Mouse (Mus musculus) lung, embryonic 14.5 days (tissue): Measurements from ENCODE around the gene Ubr3. TPM values are rescaled to one million over a fixed set of nuclear protein-coding genes. Genes with fewer than 3 reads are reported as not detected.
"Not testable (repeated sequence)": the region's sequence is repeated elsewhere in the genome, so short reads cannot be mapped to it uniquely, and the experiment has no call there.

Experiments
- ATAC-seq: fragments of 200-750 bp; cut with Nextera tagmentation; 2 replicates; pipeline ENCODE4 v1.8.0; 2017; ENCODE audit warnings: mild to moderate bottlenecking, moderate TSS enrichment, moderate library complexity; ENCODE audit not compliant: insufficient read depth
- DNase-seq: peaks from one replicate; pipeline ENCODE4 v3.0.0-alpha.2; 2015
- H3K27ac ChIP-seq: fragments of 300-500 bp; sonication (generic); 2 replicates; pipeline ENCODE4 v1.5.1; 2014; ENCODE audit warnings: low read depth, mild to moderate bottlenecking, moderate library complexity
- H3K27me3 ChIP-seq: fragments of 300-500 bp; sonication (generic); 2 replicates; pipeline ENCODE4 v1.6.1; 2014; ENCODE audit warnings: low read length, control low read depth; ENCODE audit not compliant: insufficient read depth
- H3K36me3 ChIP-seq: fragments of 300-500 bp; sonication (generic); 2 replicates; pipeline ENCODE4 v1.6.1; 2014; ENCODE audit warnings: control low read depth; ENCODE audit not compliant: insufficient read depth
- H3K4me1 ChIP-seq: fragments of 300-500 bp; sonication (generic); 2 replicates; pipeline ENCODE4 v1.6.1; 2014; ENCODE audit warnings: antibody characterized with exemption, control low read depth; ENCODE audit not compliant: insufficient read depth
- H3K4me2 ChIP-seq: fragments of 300-500 bp; sonication (generic); 2 replicates; pipeline ENCODE4 v1.6.1; 2014; ENCODE audit warnings: mild to moderate bottlenecking
- H3K4me3 ChIP-seq: fragments of 300-500 bp; sonication (generic); 2 replicates; pipeline ENCODE4 v1.5.1; 2014; ENCODE audit warnings: low read depth, low read length
- H3K9ac ChIP-seq: fragments of 300-500 bp; sonication (generic); 2 replicates; pipeline ENCODE4 v1.6.1; 2014
- H3K9me3 ChIP-seq: fragments of 300-500 bp; sonication (generic); 2 replicates; pipeline ENCODE4 v1.6.1; 2016; ENCODE audit warnings: low read depth, low read length, control low read depth
- CTCF ChIP-seq: IDR thresholded peaks from 2 replicates; pipeline ENCODE4 v1.5.1; 2016; ENCODE audit warnings: antibody characterized with exemption, low read depth
- WGBS: fragments of 180-500 bp; shearing (Covaris S2); extraction: QIAGEN DNeasy Blood & Tissue Kit; methylation state at CpG from one replicate; pipeline ENCODE4 v1.1.7; 2014; 5-methylcytosine and 5-hydroxymethylcytosine counted together
- polyA plus RNA-seq: library from polyadenylated mRNA; unstranded; fragments of >200 nt; fragmentation: Nextera tagmentation; extraction: Ambion mirVana; gene quantifications from 2 replicates; pipeline ENCODE4 v1.2.1, GENCODE M21; 2014

The Ubr3 gene
- polyA plus RNA-seq, 1 experiment from 2014 or later, result 19.5 TPM

DNA sequence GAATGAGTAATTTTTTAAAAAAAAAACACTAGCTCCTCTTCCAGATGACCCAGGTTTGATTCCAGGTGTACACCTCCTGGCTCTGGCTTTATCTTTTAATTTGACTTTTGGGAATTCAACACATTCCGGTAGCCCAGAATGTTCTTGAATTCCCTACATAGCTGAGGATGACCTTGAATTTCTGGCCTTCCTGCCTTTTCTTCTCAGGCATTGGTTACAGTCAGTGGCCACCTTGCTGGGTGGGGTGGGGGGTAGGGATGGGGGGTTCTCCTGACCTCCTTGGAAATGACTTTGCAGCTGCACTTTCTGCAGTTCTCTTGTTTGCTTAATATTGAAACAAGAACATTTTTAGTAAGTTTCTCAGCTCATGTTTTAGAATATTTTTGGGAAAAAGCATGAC, 3.9 kb upstream of the Ubr3 start:
- DNase-seq (no peak), ATAC-seq (no peak)
- WGBS, result 85% methylated on average over 1 of the region's 1 CpGs

GRCm38 (mm10) chr2:69893891-69894290, 3.2 kb upstream of the Ubr3 start:
- 65% methylated on average over 5 of the region's 5 CpGs for WGBS
- H3K4me3 ChIP-seq, result no peak overlapping the region
- no peaks in the 10 kb centered on the region for H3K9me3 ChIP-seq
- no peak overlapping the region for H3K27ac ChIP-seq
- no peak for ATAC-seq
- DNase-seq, result no peak
- H3K4me1 ChIP-seq, result no peaks in the 10 kb centered on the region
- no peaks in the 10 kb centered on the region for H3K27me3 ChIP-seq
- no peak overlapping the region for H3K4me2 ChIP-seq
- H3K36me3 ChIP-seq, result no peaks in the 10 kb centered on the region
- H3K9ac ChIP-seq, result no peak overlapping the region
- no peak for TF ChIP-seq CTCF

More for the DNA sequence above, 3.9 kb upstream of the Ubr3 start:
- H3K36me3 ChIP-seq, result no peaks in the 10 kb centered on the region
- no peak overlapping the region for H3K9ac ChIP-seq
- no peaks in the 10 kb centered on the region for H3K9me3 ChIP-seq
- H3K4me2 ChIP-seq, result no peak overlapping the region
- no peaks in the 10 kb centered on the region for H3K27me3 ChIP-seq
- no peaks in the 10 kb centered on the region for H3K4me1 ChIP-seq
- no peak overlapping the region for H3K4me3 ChIP-seq
- TF ChIP-seq CTCF, result no peak
- H3K27ac ChIP-seq, result no peak overlapping the region

- H3K9me3 ChIP-seq, result no peaks in the 10 kb centered on the region
- no peaks in the 10 kb centered on the region for H3K4me1 ChIP-seq
- no peak overlapping the region for H3K4me2 ChIP-seq
- no peak overlapping the region for H3K4me3 ChIP-seq
- ATAC-seq, result no peak
- no peaks in the 10 kb centered on the region for H3K27me3 ChIP-seq
- no peak overlapping the region for H3K27ac ChIP-seq
- no peak overlapping the region for H3K9ac ChIP-seq
- WGBS, result 55% methylated on average over 14 of the region's 14 CpGs
- TF ChIP-seq CTCF, result peak; percentile 35; the same call in 1 of the 2 replicates
- DNase-seq, result no peak
- no peaks in the 10 kb centered on the region for H3K36me3 ChIP-seq
Observed at GRCm38 (mm10) chr2:69895502-69896223, 1.4 kb upstream of the Ubr3 start.

GRCm38 (mm10) chr2:69896224-69896581, 843 bp upstream of the Ubr3 start:
- Histone ChIP-seq H3K4me2 (no peak overlapping the region), H3K27ac (no peak overlapping the region), H3K9ac (no peak overlapping the region), H3K9me3 (no peaks in the 10 kb centered on the region), H3K36me3 (peaks cover 4% of the 10 kb centered on the region; the same call in 1 of the 2 replicates), H3K4me3 (no peak overlapping the region), H3K4me1 (no peaks in the 10 kb centered on the region), H3K27me3 (no peaks in the 10 kb centered on the region)
- no peak for TF ChIP-seq CTCF
- WGBS, result 90% methylated on average over 4 of the region's 4 CpGs
- DNase-seq (no peak), ATAC-seq (no peak)

DNA sequence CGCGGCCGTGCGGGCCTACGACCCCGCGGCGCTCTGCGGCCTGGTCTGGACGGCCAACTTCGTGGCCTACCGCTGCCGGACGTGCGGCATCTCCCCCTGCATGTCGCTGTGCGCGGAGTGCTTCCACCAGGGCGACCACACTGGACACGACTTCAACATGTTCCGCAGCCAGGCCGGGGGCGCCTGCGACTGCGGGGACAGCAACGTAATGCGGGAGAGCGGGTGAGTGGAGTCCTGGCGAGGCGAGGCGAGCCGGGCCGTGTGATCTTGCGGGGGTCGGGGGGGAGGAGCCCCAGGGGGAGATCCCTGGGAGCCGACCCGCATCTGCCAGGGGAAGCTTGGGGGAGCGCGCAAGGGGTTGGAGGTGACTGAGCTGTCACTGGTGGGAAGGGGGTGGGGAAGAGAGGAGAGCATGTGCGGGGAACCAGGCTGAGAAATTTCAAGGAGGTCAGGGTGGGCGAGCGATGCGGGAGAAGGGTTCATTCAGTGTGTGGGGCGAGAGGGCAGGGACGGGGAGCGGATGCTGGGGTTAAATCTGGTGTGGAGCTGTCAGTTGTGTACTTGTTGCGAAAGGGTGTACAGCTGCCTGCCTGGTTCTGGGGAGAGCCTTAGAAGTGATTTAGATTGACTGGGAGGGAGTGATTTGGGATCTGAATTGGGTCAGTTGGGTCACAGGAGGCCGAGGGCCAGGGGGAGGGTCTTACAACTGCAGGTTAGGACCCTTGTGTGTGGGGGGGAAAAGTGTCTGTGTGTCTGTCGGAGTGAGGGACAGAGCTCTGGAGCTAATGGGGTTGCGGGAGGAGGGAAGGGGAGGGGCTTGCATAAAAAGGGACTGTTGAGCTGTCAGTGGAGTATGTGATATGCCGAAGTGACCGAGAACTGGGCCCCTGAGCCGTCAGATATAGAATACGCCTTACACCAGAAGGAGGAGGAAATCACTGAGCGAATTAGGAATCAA, 851 bp downstream of the Ubr3 start:
- H3K4me3 ChIP-seq, result peak overlapping the region; percentile 99
- peaks cover 10% of the 10 kb centered on the region for H3K36me3 ChIP-seq
- TF ChIP-seq CTCF, result no peak
- H3K27me3 ChIP-seq, result no peaks in the 10 kb centered on the region
- H3K9ac ChIP-seq, result peak overlapping the region; percentile 98
- under 1% methylated on average over 55 of the region's 55 CpGs for WGBS
- H3K4me1 ChIP-seq, result no peaks in the 10 kb centered on the region
- H3K9me3 ChIP-seq, result no peaks in the 10 kb centered on the region
- H3K4me2 ChIP-seq, result peak overlapping the region; percentile 93
- H3K27ac ChIP-seq, result peak overlapping the region; percentile 93
- DNase-seq (peak; percentile 71), ATAC-seq (peak; percentile 67)

- Histone ChIP-seq H3K27ac (no peak overlapping the region), H3K9me3 (no peaks in the 10 kb centered on the region), H3K4me1 (no peaks in the 10 kb centered on the region), H3K4me2 (no peak overlapping the region), H3K9ac (no peak overlapping the region), H3K36me3 (peaks cover 10% of the 10 kb centered on the region), H3K27me3 (no peaks in the 10 kb centered on the region), H3K4me3 (no peak overlapping the region)
- 93% methylated on average over 3 of the region's 3 CpGs for WGBS
- DNase-seq (no peak), ATAC-seq (no peak)
- TF ChIP-seq CTCF, result no peak
Observed at GRCm38 (mm10) chr2:69903541-69903940, 6.5 kb downstream of the Ubr3 start.

- not testable (repeated sequence) for ATAC-seq, H3K27ac ChIP-seq, DNase-seq, H3K9me3 ChIP-seq, H3K4me2 ChIP-seq, H3K27me3 ChIP-seq, H3K4me3 ChIP-seq, H3K9ac ChIP-seq, H3K4me1 ChIP-seq, H3K36me3 ChIP-seq
- 88% methylated on average over 4 of the region's 4 CpGs for WGBS
Observed at GRCm38 (mm10) chr2:69907394-69907793, 10.3 kb downstream of the Ubr3 start.
